Mouse (Mus musculus): Measurements from ENCODE around the gene Il16. TPM values are rescaled to one million over a fixed set of nuclear protein-coding genes. Genes with fewer than 3 reads are reported as not detected.

The Il16 gene
- polyA plus RNA-seq, 2 experiments from 2014 or later, result 257 to 297 TPM

GRCm38 (mm10) chr7:83641163-83641562 is 104.4 kb downstream of the Il16 start:
- no peak for ATAC-seq

GRCm38 (mm10) chr7:83640581-83640980 is 104.9 kb downstream of the Il16 start:
- ATAC-seq, result no peak

GRCm38 (mm10) chr7:83639084-83639483 is 106.4 kb downstream of the Il16 start:
- ATAC-seq, result peak; percentile 21

GRCm38 (mm10) chr7:83637781-83638583 is 107.5 kb downstream of the Il16 start:
- ATAC-seq, result no peak

GRCm38 (mm10) chr7:83636425-83636824 is 109.1 kb downstream of the Il16 start:
- ATAC-seq, result no peak

GRCm38 (mm10) chr7:83635726-83636125 is 109.8 kb downstream of the Il16 start:
- no peak for ATAC-seq

- ATAC-seq, result no peak
Observed at GRCm38 (mm10) chr7:83633856-83634255, 111.7 kb downstream of the Il16 start.

GRCm38 (mm10) chr7:83632682-83633120 is 112.8 kb downstream of the Il16 start:
- ATAC-seq, result no peak

- peak; percentile 99 for ATAC-seq
Observed at GRCm38 (mm10) chr7:83631828-83632681, 113.5 kb downstream of the Il16 start, which contains the start of gene Stard5. Gene Stard5, plus strand, starts transcription at chr7:83631959.

- no peak for ATAC-seq
Observed at GRCm38 (mm10) chr7:83631073-83631827, 114.3 kb downstream of the Il16 start.

GRCm38 (mm10) chr7:83627369-83627768 is 118.2 kb downstream of the Il16 start:
- ATAC-seq, result no peak

GRCm38 (mm10) chr7:83626557-83627257 is 118.8 kb downstream of the Il16 start:
- ATAC-seq, result no peak

GRCm38 (mm10) chr7:83624065-83624464 is 121.5 kb downstream of the Il16 start:
- ATAC-seq, result no peak

- ATAC-seq, result no peak
Observed at GRCm38 (mm10) chr7:83622582-83622981, 122.9 kb downstream of the Il16 start.

GRCm38 (mm10) chr7:83618709-83619108 is 126.8 kb downstream of the Il16 start:
- ATAC-seq, result no peak

- no peak for ATAC-seq
Observed at GRCm38 (mm10) chr7:83616268-83616667, 129.3 kb downstream of the Il16 start.

GRCm38 (mm10) chr7:83615815-83616214 is 129.7 kb downstream of the Il16 start:
- no peak for ATAC-seq

- no peak for ATAC-seq
Observed at GRCm38 (mm10) chr7:83615272-83615671, 130.3 kb downstream of the Il16 start.

- no peak for ATAC-seq
Observed at GRCm38 (mm10) chr7:83611886-83612285, 133.6 kb downstream of the Il16 start.

- ATAC-seq, result peak; percentile 95
Observed at GRCm38 (mm10) chr7:83609891-83610290, 135.6 kb downstream of the Il16 start.

GRCm38 (mm10) chr7:83606796-83607195 is 138.7 kb downstream of the Il16 start:
- no peak for ATAC-seq

Data from activated CD4-positive, CD25-positive, alpha-beta regulatory T cell, adult 4 months (primary cell).